Mouse (Mus musculus): Measurements from ENCODE around the gene Mmel1. TPM values are rescaled to one million over a fixed set of nuclear protein-coding genes. Genes with fewer than 3 reads are reported as not detected.
A peak's percentile ranks its signal among the peaks of the same experiment; 100 is the strongest.

The Mmel1 gene
- polyA plus RNA-seq, 1 experiment from 2014 or later = 0.35 TPM

- no peak for ATAC-seq (ENCODE audit: low read depth)
- Histone ChIP-seq H3K9me3 (ENCODE audit: control insufficient read depth, low read length) (no peaks in the 10 kb centered on the region), H3K4me1 (replicated peaks; ENCODE audit: control insufficient read depth, insufficient read depth, low read length) (no peaks in the 10 kb centered on the region), H3K27ac (ENCODE audit: low read length) (no peak overlapping the region), H3K4me2 (ENCODE audit: low read depth, low read length) (no peak overlapping the region), H3K9ac (ENCODE audit: low read length) (no peak overlapping the region), H3K36me3 (ENCODE audit: control insufficient read depth, insufficient read depth, low read length) (no peaks in the 10 kb centered on the region), H3K4me3 (ENCODE audit: low read length) (no peak overlapping the region), H3K27me3 (ENCODE audit: control insufficient read depth, insufficient read depth, low read depth, low read length) (no peaks in the 10 kb centered on the region; the same call in 1 of the 2 replicates)
- WGBS = 57% methylated on average over 6 of the region's 6 CpGs
These were observed 3.8 kb downstream of the Mmel1 start for GRCm38 (mm10) chr4:154873186-154873585.

DNA sequence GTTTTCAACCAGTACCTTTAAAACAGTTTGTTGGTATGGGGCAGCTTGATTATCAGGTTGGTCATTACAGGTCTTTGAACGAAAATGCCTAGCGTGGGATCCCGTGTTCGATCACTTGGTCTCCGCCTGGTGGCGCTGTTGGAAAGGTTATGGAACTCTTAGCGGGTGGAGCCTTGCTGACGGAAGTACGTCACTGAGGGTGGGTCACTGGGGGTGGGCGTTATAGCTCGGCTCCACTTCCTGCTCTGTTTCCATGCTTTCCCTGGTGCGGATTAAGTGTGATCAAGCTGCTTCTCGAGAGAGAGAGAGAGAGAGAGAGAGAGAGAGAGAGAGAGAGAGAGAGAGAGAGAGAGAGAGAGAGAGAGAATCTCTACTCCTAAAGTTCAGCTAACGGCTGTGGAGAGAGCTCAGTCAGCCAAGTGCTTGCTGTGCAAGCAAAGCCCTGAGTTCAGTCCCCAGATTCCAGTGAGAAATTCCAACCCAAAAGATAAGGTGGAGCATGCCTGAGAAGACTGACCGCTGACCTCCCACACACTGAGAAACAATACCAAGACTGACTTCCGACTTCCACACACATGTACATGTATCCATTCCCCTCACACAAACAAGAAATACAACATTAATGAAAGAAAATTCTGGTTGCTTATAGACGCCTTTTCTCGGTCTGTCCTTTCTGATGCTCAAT is 8.6 kb downstream of the Mmel1 start:
- Histone ChIP-seq H3K27me3 (ENCODE audit: control insufficient read depth, insufficient read depth, low read depth, low read length) (no peaks in the 10 kb centered on the region), H3K27ac (ENCODE audit: low read length) (peak overlapping the region; percentile 75), H3K9ac (ENCODE audit: low read length) (peak overlapping the region; percentile 61), H3K9me3 (ENCODE audit: control insufficient read depth, low read length) (no peaks in the 10 kb centered on the region), H3K4me3 (ENCODE audit: low read length) (peak overlapping the region; percentile 38), H3K4me2 (ENCODE audit: low read depth, low read length) (peak overlapping the region; percentile 56), H3K36me3 (ENCODE audit: control insufficient read depth, insufficient read depth, low read length) (no peaks in the 10 kb centered on the region), H3K4me1 (replicated peaks; ENCODE audit: control insufficient read depth, insufficient read depth, low read length) (no peaks in the 10 kb centered on the region)
- peak; percentile 98 for ATAC-seq (ENCODE audit: low read depth)
- 6% methylated on average over 18 of the region's 18 CpGs for WGBS

DNA sequence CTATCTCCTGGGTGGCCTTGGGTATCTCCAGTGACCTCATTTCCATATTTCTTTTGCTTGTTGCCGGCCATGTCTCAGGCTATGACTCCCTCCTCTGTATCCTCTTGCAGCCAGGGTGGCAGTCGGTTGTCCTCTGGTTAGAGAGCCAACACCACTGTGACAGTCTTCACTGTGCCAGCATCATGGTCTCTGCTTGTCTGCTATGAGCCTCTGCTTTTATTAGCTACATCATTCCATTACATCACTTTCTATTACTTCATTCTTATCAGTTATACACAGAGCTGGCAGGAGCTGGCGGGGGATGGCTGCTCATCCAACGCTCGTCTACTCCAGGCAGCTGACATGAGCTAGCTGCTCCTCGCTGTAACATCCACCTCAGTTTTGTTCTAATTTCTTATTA is 11.3 kb downstream of the Mmel1 start:
- H3K9me3 ChIP-seq (ENCODE audit: control insufficient read depth, low read length) = no peaks in the 10 kb centered on the region
- WGBS = 51% methylated on average over 6 of the region's 6 CpGs
- no peak overlapping the region for H3K9ac ChIP-seq (ENCODE audit: low read length)
- no peak for ATAC-seq (ENCODE audit: low read depth)
- H3K4me3 ChIP-seq (ENCODE audit: low read length) = no peak overlapping the region
- H3K27me3 ChIP-seq (ENCODE audit: control insufficient read depth, insufficient read depth, low read depth, low read length) = no peaks in the 10 kb centered on the region
- H3K36me3 ChIP-seq (ENCODE audit: control insufficient read depth, insufficient read depth, low read length) = no peaks in the 10 kb centered on the region
- no peaks in the 10 kb centered on the region for H3K4me1 ChIP-seq (replicated peaks; ENCODE audit: control insufficient read depth, insufficient read depth, low read length)
- H3K27ac ChIP-seq (ENCODE audit: low read length) = no peak overlapping the region
- H3K4me2 ChIP-seq (ENCODE audit: low read depth, low read length) = no peak overlapping the region

DNA sequence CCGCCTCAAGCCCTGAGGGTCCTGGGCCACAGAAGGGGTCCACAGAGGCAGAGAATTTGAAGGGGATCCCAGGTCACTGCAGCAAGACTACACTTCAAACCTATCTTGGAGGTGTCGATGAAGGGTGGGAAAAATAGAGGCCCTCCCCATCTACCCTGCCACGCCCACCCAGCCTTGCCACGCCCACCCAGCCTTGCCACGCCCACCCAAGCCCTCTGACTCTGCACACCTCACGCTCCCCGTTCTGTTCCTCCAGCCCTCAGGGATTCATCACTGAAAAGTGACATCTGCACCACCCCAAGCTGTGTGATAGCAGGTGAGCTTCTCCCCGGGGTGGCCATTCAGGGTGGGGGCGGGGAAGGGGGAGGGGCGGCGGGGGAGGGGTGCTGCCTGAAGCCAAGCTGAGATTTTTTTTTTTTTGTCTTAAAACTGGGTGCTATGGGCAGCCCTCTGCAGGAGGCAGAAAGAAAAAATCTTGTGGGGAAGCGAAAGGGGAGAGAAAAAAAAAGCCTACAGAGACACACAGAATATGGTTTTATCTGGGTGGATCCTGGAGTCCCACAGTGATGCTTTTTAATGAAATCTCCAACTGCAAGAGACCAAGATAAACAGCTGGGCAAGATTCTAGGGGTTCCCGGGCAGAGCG is 12.8 kb downstream of the Mmel1 start:
- no peaks in the 10 kb centered on the region for H3K4me1 ChIP-seq (replicated peaks; ENCODE audit: control insufficient read depth, insufficient read depth, low read length)
- no peak overlapping the region for H3K27ac ChIP-seq (ENCODE audit: low read length)
- no peak overlapping the region for H3K9ac ChIP-seq (ENCODE audit: low read length)
- H3K36me3 ChIP-seq (ENCODE audit: control insufficient read depth, insufficient read depth, low read length) = no peaks in the 10 kb centered on the region
- no peak overlapping the region for H3K4me2 ChIP-seq (ENCODE audit: low read depth, low read length)
- no peaks in the 10 kb centered on the region for H3K27me3 ChIP-seq (ENCODE audit: control insufficient read depth, insufficient read depth, low read depth, low read length)
- ATAC-seq (ENCODE audit: low read depth) = no peak
- no peaks in the 10 kb centered on the region for H3K9me3 ChIP-seq (ENCODE audit: control insufficient read depth, low read length)
- 24% methylated on average over 14 of the region's 14 CpGs for WGBS
- no peak overlapping the region for H3K4me3 ChIP-seq (ENCODE audit: low read length)

GRCm38 (mm10) chr4:154885416-154885815 is 16.0 kb downstream of the Mmel1 start:
- Histone ChIP-seq H3K9me3 (ENCODE audit: control insufficient read depth, low read length) (no peaks in the 10 kb centered on the region), H3K9ac (ENCODE audit: low read length) (no peak overlapping the region), H3K27me3 (ENCODE audit: control insufficient read depth, insufficient read depth, low read depth, low read length) (no peaks in the 10 kb centered on the region), H3K27ac (ENCODE audit: low read length) (no peak overlapping the region), H3K4me3 (ENCODE audit: low read length) (no peak overlapping the region), H3K4me2 (ENCODE audit: low read depth, low read length) (no peak overlapping the region), H3K4me1 (replicated peaks; ENCODE audit: control insufficient read depth, insufficient read depth, low read length) (no peaks in the 10 kb centered on the region), H3K36me3 (ENCODE audit: control insufficient read depth, insufficient read depth, low read length) (no peaks in the 10 kb centered on the region)
- WGBS = 76% methylated on average over 11 of the region's 11 CpGs
- no peak for ATAC-seq (ENCODE audit: low read depth)

DNA sequence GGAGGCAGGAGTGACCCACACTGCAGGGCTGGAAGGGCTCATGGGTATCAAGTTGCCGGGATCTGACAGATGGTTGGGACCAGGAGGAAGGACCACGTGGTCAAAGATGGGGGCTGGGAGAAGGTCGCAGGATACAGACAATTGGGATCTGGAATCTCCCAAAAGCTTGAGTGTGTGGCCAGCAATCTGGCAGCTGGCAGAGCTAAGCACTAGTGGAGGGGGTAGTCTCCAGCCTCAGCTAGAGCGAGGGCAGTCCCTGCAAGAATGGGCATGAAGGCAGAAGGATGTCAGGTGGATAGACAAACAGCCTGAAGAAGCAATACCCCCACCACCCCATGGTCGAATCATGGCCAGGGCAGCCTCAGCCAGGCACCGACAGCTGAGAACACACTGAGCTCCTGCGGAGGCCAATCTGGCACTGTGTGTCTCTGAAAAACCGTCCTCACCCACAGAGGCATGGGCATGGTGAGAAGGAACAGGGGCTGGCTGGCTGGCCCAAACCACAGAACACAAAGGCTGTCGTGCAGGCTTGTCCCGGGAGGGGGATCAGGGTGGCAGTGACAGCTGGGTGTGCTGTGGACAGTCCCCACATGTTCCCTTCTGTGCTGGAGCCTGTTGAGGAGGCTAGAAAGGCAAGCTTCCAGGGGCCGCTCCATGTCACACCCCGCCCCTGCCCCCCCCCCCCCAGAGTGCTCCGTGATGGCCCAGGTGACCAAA is 17.6 kb downstream of the Mmel1 start:
- no peak overlapping the region for H3K4me2 ChIP-seq (ENCODE audit: low read depth, low read length)
- no peaks in the 10 kb centered on the region for H3K36me3 ChIP-seq (ENCODE audit: control insufficient read depth, insufficient read depth, low read length)
- H3K9me3 ChIP-seq (ENCODE audit: control insufficient read depth, low read length) = no peaks in the 10 kb centered on the region
- no peak overlapping the region for H3K4me3 ChIP-seq (ENCODE audit: low read length)
- 59% methylated on average over 13 of the region's 13 CpGs for WGBS
- no peaks in the 10 kb centered on the region for H3K4me1 ChIP-seq (replicated peaks; ENCODE audit: control insufficient read depth, insufficient read depth, low read length)
- no peak overlapping the region for H3K27ac ChIP-seq (ENCODE audit: low read length)
- H3K9ac ChIP-seq (ENCODE audit: low read length) = no peak overlapping the region
- no peaks in the 10 kb centered on the region for H3K27me3 ChIP-seq (ENCODE audit: control insufficient read depth, insufficient read depth, low read depth, low read length)
- no peak for ATAC-seq (ENCODE audit: low read depth)

GRCm38 (mm10) chr4:154887593-154888250 is 18.3 kb downstream of the Mmel1 start:
- Histone ChIP-seq H3K27ac (ENCODE audit: low read length) (no peak overlapping the region), H3K36me3 (ENCODE audit: control insufficient read depth, insufficient read depth, low read length) (no peaks in the 10 kb centered on the region), H3K4me2 (ENCODE audit: low read depth, low read length) (no peak overlapping the region), H3K4me1 (replicated peaks; ENCODE audit: control insufficient read depth, insufficient read depth, low read length) (no peaks in the 10 kb centered on the region), H3K9ac (ENCODE audit: low read length) (no peak overlapping the region), H3K4me3 (ENCODE audit: low read length) (no peak overlapping the region), H3K9me3 (ENCODE audit: control insufficient read depth, low read length) (no peaks in the 10 kb centered on the region), H3K27me3 (ENCODE audit: control insufficient read depth, insufficient read depth, low read depth, low read length) (no peaks in the 10 kb centered on the region)
- ATAC-seq (ENCODE audit: low read depth) = no peak
- 73% methylated on average over 15 of the region's 15 CpGs for WGBS

DNA sequence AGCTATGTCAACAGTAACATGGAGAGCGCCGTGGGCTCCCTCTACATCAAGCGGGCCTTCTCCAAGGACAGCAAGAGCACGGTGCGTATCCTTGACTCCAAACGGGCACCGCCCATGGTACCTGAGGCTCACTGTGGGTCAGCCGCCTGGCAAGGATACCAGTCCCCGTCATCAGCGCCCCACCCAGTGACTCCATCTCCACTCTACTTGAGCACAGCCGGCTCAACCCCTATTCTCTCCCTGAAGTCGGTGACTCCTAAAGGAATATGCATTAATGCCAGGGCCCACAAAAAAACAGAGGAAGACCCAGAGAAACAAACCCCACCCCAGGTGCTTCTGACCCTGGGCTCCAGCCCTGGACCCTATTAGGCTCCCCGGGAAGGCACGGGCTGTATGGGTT is 21.5 kb downstream of the Mmel1 start:
- H3K9me3 ChIP-seq (ENCODE audit: control insufficient read depth, low read length) = no peaks in the 10 kb centered on the region
- H3K36me3 ChIP-seq (ENCODE audit: control insufficient read depth, insufficient read depth, low read length) = no peaks in the 10 kb centered on the region
- no peak overlapping the region for H3K4me3 ChIP-seq (ENCODE audit: low read length)
- H3K4me1 ChIP-seq (replicated peaks; ENCODE audit: control insufficient read depth, insufficient read depth, low read length) = no peaks in the 10 kb centered on the region
- H3K4me2 ChIP-seq (ENCODE audit: low read depth, low read length) = no peak overlapping the region
- no peak overlapping the region for H3K9ac ChIP-seq (ENCODE audit: low read length)
- no peak overlapping the region for H3K27ac ChIP-seq (ENCODE audit: low read length)
- WGBS = 63% methylated on average over 14 of the region's 14 CpGs
- ATAC-seq (ENCODE audit: low read depth) = 0 out of 2 replicates have a peak, but pooled peaks have one; percentile 32
- H3K27me3 ChIP-seq (ENCODE audit: control insufficient read depth, insufficient read depth, low read depth, low read length) = no peaks in the 10 kb centered on the region

DNA sequence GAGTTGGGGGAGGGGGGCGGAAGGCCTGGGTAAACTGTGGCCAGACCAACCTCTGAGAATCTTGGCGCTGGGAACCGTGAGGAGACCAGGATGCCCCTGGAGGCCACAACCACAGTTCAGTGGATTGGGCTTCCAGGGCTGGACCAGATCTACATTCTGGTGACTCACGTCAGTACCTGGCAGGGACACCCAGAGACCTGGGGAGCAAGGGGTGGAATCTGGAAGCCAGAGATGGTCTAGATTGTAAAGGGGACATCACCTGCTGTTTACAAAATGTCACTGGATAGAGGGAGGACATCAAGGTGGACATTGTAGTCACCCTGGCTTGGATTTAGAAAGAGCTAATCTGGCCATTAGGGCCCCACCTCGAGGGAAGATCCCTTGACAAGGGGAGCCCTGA is 26.2 kb downstream of the Mmel1 start:
- no peak overlapping the region for H3K4me2 ChIP-seq (ENCODE audit: low read depth, low read length)
- ATAC-seq (ENCODE audit: low read depth) = no peak
- no peak overlapping the region for H3K9ac ChIP-seq (ENCODE audit: low read length)
- H3K4me1 ChIP-seq (replicated peaks; ENCODE audit: control insufficient read depth, insufficient read depth, low read length) = peaks cover 14% of the 10 kb centered on the region; the same call in 1 of the 2 replicates
- H3K4me3 ChIP-seq (ENCODE audit: low read length) = no peak overlapping the region
- WGBS = 66% methylated on average over 5 of the region's 5 CpGs
- H3K27ac ChIP-seq (ENCODE audit: low read length) = no peak overlapping the region
- H3K36me3 ChIP-seq (ENCODE audit: control insufficient read depth, insufficient read depth, low read length) = no peaks in the 10 kb centered on the region
- H3K27me3 ChIP-seq (ENCODE audit: control insufficient read depth, insufficient read depth, low read depth, low read length) = no peaks in the 10 kb centered on the region
- H3K9me3 ChIP-seq (ENCODE audit: control insufficient read depth, low read length) = no peaks in the 10 kb centered on the region

All from lung, embryonic 16.5 days (tissue).